Mouse (Mus musculus): ENCODE results near the gene Gm10229.
"Not testable (repeated sequence)": the region's sequence is repeated elsewhere in the genome, so short reads cannot be mapped to it uniquely, and the experiment has no call there.

Gene Gm10229

DNA sequence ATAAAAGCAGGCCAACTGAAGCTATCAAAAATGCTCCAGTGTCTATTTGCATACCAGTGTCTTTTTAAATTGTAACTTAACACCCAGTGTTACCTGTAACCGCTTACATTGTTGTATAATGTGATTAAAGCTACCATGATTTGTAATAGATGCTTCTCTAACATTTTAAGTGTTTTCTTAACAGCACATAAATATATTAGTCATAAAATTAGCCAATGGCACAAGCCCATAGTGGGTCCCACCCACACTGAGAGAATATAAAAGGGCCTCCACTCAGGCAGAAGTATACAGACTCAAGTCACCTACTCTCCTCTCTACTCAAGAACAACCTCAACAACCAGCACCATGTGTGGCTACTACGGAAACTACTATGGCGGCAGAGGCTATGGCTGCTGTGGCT is at the start of gene Gm10229:
Gene Gm10229 (plus strand): TSS at position 301 of the 400 bp plus-strand sequence.
- in situ Hi-C loops (cut with MseI, MboI), result not testable (repeated sequence)

- in situ Hi-C loops (cut with MseI, MboI), result no loop called here
Observed at GRCm38 (mm10) chr16:89010659-89011058, 4.4 kb upstream of the Gm10229 start, which contains the start of gene Krtap22-2. TSS of gene Krtap22-2 (minus strand) at chr16:89010759.

DNA sequence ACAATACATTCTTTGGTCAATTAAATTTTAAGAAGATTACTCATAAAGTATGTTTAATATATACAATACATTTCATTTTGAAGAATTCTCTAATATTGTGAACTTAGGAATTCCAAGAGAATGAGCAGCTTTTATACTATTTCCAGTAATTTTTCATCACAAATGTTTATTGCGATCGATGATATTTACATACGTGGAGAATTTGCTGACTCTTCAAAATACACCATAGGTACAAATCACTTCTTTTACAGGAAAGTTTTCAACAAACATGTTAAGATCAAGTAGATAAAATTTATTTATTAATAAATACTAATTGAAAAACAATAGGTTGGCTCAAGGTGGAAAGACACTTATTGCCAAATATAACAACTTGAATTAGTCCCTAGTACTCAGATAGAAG is 1.1 kb upstream of the Gm10229 start:
- in situ Hi-C loops (cut with MseI, MboI), result no loop called here

DNA sequence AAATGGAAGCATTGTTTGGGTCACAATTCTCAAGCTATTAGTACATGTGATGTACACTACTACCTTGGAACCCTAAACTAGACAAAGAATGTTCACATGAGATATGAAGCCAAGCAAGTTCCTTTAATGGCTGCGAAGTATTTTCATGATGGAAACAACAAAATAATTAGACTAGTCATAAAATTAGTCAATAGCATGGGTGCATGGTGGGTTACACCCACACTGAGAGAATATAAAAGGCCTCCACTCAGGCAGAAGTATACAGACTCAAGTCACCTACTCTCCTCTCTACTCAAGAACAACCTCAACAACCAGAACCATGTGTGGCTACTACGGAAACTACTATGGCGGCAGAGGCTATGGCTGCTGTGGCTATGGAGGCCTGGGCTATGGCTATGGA is 16.3 kb downstream of the Gm10229 start, which contains the start of gene Krtap6-1:
Gene Krtap6-1 (plus strand): TSS at position 301 of the 400 bp plus-strand sequence.
- in situ Hi-C loops (cut with MseI, MboI), result not testable (repeated sequence)

- in situ Hi-C loops (cut with MseI, MboI), result not testable (repeated sequence)
Observed at GRCm38 (mm10) chr16:89041372-89041771, 26.3 kb downstream of the Gm10229 start, which contains the start of gene Gm10228. TSS of gene Gm10228 (minus strand) at chr16:89041472.

DNA sequence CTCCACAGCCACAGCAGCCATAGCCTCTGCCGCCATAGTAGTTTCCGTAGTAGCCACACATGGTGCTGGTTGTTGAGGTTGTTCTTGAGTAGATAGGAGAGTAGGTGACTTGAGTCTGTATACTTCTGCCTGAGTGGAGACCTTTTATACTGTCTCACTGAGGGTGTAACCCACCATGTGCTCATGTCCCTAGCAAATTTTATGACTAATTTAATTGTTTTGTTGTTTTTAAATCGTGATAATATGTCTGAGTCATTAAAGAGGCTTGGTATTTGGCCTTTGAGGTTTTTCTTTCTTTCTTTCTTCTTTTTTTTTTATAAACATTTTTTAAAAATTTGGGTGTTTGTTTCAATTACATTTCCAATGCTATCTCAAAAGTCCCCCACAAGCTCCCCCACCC is 32.7 kb downstream of the Gm10229 start, which contains the start of gene Krtap6-5:
Gene Krtap6-5 (minus strand): TSS at position 101 of the 400 bp plus-strand sequence.
- in situ Hi-C loops (cut with MseI, MboI), result no loop called here

GRCm38 (mm10) chr16:89063902-89064301 is 48.8 kb downstream of the Gm10229 start, which contains the start of gene 1110025L11Rik:
TSS of gene 1110025L11Rik (minus strand) at chr16:89064002.
- in situ Hi-C loops (cut with MseI, MboI), result not testable (repeated sequence)

Measured in mouse trophoblast stem cell (cell line).